Mouse (Mus musculus): ENCODE measurements around the gene Uri1. TPM values are rescaled to one million over a fixed set of nuclear protein-coding genes. Genes with fewer than 3 reads are reported as not detected.

Uri1 gene
- polyA plus RNA-seq, 1 experiment, result 36.2 TPM

DNA sequence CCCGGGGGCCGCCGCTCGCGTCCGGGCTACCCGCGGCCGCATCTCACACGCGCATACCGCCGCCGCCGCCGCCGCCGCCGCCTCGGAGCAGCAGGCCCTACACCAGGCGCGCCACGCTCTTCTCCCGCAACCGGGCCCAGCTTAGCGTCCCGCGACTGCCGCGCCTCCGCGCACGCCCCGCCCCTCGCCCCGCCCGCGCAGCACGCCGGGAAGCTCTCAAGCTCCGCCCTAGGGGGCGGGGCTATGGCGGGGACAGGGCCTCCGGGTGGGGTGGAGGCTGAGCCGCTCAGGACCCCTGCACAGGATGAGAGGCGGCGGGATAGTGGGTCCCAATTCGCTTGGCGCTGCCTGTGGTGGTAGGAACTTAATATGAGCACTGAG, 4.0 kb downstream of the Uri1 start:
- peak overlapping the region; percentile 43 for H3K4me3 ChIP-seq (ENCODE audit: insufficient read depth, low read length)
- TF ChIP-seq CTCF (IDR thresholded peaks at IDR 0.05; ENCODE audit: extremely low read depth, insufficient read depth, low read length), result no peak
- TF ChIP-seq POLR2A (IDR thresholded peaks at IDR 0.05; ENCODE audit: extremely low read depth, insufficient read depth, low read length), result peak; percentile 42
- H3K4me1 ChIP-seq (ENCODE audit: control insufficient read depth, insufficient read depth, low read length), result peaks cover 4% of the 10 kb centered on the region; the same call in 1 of the 2 replicates
- 0 out of 2 replicates have a peak overlapping the region, but pooled peaks have one; percentile 1 for H3K27ac ChIP-seq (ENCODE audit: insufficient read depth, low read length)

DNA sequence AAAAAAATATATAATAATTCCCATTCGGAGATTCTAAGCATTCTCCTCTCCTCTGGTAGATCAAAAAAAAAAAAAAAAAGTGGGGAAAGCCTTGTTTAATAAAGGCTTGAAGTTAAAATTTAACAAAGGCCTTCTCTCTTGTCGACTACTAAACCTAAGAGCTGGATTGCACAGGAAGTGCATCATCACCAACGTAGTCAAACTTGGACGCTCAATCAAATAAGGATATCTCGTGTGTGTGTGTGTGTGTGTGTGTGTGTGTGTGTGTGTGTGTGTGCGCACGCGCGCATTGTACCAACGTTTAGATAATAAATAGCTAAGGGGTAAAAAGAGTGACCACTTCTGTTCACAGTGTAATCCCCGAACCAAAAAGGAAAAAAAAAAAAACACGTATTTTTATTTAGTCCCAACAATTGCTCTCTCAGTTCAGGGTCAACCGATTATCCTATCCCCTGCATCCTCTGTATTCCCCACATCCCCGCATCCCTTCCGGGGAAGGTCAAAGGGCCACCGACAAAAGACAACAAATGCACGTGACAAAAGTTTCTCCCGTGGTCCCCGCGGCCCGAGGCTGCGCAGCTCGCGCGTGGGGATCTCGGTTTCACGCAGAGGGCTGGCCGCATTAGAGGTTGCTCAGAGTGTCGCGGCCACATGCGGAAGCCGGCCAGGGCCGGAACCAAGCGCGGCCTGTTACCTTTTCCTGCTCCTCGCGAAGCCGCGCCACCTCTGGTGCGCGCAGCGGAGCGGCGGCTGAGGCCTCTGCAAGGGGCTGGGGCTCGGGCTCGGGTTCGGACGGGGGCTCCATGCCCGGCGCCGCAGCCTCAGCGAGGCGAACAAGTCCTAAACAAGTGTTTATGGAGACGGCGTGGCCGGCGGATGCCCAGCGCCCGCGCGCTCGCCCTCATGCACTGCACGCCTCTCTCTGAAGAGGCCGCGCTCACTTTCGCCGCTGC, 4.7 kb downstream of the Uri1 start:
- H3K4me1 ChIP-seq (ENCODE audit: control insufficient read depth, insufficient read depth, low read length), result peaks cover 6% of the 10 kb centered on the region; the same call in 1 of the 2 replicates
- peak overlapping the region; percentile 1; the same call in 1 of the 2 replicates for H3K27ac ChIP-seq (ENCODE audit: insufficient read depth, low read length)
- TF ChIP-seq POLR2A (IDR thresholded peaks at IDR 0.05; ENCODE audit: extremely low read depth, insufficient read depth, low read length) (no peak), CTCF (IDR thresholded peaks at IDR 0.05; ENCODE audit: extremely low read depth, insufficient read depth, low read length) (no peak)
- peak overlapping the region; percentile 43 for H3K4me3 ChIP-seq (ENCODE audit: insufficient read depth, low read length)

DNA sequence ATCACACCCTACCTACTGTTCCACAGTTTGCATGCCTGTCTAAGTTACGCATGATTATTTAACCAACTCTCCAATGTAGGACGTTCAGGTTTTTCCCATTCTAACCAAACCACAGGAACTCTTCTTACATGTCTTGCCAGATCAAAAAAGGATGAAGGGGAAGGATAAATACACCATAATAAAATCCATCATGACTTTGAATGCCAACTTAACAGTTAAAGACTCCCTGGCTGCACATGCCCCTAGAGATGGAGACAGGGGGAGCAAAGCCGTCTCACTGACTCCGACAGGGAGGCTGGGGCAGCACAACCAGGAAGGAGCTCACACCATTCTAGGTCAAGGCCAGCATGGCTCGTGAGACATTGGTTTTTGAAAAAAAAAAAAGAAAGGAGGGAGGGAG, 8.0 kb downstream of the Uri1 start:
- Histone ChIP-seq H3K4me1 (ENCODE audit: control insufficient read depth, insufficient read depth, low read length) (peaks cover 6% of the 10 kb centered on the region; the same call in 1 of the 2 replicates), H3K4me3 (ENCODE audit: insufficient read depth, low read length) (no peak overlapping the region), H3K27ac (ENCODE audit: insufficient read depth, low read length) (no peak overlapping the region)
- no peak for TF ChIP-seq CTCF (IDR thresholded peaks at IDR 0.05; ENCODE audit: extremely low read depth, insufficient read depth, low read length)
- no peak for TF ChIP-seq POLR2A (IDR thresholded peaks at IDR 0.05; ENCODE audit: extremely low read depth, insufficient read depth, low read length)

DNA sequence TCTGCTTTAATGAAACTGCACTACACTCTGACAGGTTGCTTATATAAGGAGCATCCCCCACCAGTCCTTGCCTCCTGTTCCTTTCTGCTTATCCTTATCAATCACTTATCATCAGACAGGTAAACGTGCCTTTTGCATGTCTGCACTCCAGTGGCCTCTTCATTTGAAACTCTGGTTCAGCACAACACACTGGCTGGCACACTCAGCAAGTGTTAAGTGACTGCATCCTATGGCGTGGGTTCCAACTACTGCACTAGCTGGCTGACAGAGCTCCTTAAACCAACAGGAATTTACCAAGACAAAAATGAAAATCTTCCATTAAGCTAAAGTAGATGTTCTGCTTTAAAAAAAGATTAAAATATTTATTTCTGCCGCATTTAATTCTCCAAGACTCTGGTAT, 9.4 kb downstream of the Uri1 start:
- TF ChIP-seq CTCF (IDR thresholded peaks at IDR 0.05; ENCODE audit: extremely low read depth, insufficient read depth, low read length), result no peak
- TF ChIP-seq POLR2A (IDR thresholded peaks at IDR 0.05; ENCODE audit: extremely low read depth, insufficient read depth, low read length), result no peak

DNA sequence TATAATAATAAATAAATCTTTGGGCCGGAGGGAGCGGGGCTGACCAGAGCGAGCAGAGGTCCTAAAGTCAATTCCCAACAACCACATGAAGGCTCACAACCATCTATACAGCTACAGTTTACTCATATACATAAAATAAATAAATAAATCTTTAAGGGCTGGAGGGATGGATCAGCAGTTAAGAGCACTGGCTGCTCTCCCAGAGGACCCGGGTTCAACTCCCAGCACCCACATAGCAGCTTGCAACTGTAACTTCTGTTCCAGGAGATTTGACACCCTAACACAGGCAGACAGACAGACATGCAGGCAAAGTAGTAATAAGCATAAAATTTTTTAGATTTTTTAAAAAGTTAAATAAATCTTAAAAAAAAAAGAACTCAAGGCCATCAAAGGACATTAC, 10.5 kb downstream of the Uri1 start:
- H3K4me1 ChIP-seq (ENCODE audit: control insufficient read depth, insufficient read depth, low read length), result peaks cover 6% of the 10 kb centered on the region; the same call in 1 of the 2 replicates
- no peak overlapping the region for H3K27ac ChIP-seq (ENCODE audit: insufficient read depth, low read length)
- no peak for TF ChIP-seq CTCF (IDR thresholded peaks at IDR 0.05; ENCODE audit: extremely low read depth, insufficient read depth, low read length)
- TF ChIP-seq POLR2A (IDR thresholded peaks at IDR 0.05; ENCODE audit: extremely low read depth, insufficient read depth, low read length), result no peak
- H3K4me3 ChIP-seq (ENCODE audit: insufficient read depth, low read length), result no peak overlapping the region

More for the DNA sequence above, 9.4 kb downstream of the Uri1 start:
- Histone ChIP-seq H3K4me3 (ENCODE audit: insufficient read depth, low read length) (no peak overlapping the region), H3K27ac (ENCODE audit: insufficient read depth, low read length) (no peak overlapping the region), H3K4me1 (ENCODE audit: control insufficient read depth, insufficient read depth, low read length) (peaks cover 6% of the 10 kb centered on the region; the same call in 1 of the 2 replicates)

DNA sequence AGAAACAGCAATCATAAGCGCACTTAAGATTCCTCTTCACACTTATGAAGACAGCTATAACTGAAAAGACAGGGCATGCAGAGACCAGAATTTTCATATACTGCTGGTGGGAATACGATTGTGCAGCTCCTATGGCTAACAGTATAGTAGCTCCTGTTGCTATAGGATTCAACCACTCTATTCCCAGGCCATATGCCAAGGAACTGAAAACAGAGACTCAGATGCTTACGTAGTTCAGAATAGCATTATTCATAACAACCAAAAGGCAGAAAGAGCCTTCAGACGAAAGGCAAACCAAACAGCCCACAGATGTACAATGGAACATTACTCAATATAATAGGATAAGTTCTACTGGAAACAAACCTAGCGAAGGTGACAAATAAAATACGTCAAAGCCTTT, 15.0 kb downstream of the Uri1 start:
- no peak overlapping the region for H3K27ac ChIP-seq (ENCODE audit: insufficient read depth, low read length)
- no peak overlapping the region for H3K4me3 ChIP-seq (ENCODE audit: insufficient read depth, low read length)
- TF ChIP-seq CTCF (IDR thresholded peaks at IDR 0.05; ENCODE audit: extremely low read depth, insufficient read depth, low read length), result no peak
- TF ChIP-seq POLR2A (IDR thresholded peaks at IDR 0.05; ENCODE audit: extremely low read depth, insufficient read depth, low read length), result no peak
- no peaks in the 10 kb centered on the region for H3K4me1 ChIP-seq (ENCODE audit: control insufficient read depth, insufficient read depth, low read length)

DNA sequence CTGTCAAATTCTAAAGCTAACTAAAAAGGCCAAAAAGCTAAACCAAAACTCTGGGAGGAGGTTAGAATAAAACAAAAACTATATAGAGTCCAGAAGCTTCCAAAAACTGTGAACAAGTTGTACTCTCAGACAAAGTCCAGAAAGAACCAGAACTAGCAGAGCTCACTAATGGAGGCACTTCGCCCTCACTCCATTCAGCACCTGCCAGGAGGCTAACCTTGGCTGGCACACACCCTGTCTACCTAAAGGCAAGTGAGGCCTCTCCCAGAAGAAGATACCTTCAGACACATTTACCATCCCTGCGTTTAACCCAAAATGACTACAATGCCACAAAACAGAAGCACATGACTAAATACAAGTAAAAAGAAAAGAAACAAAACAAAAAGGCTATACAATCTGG, 20.9 kb downstream of the Uri1 start:
- H3K27ac ChIP-seq (ENCODE audit: insufficient read depth, low read length), result no peak overlapping the region

DNA sequence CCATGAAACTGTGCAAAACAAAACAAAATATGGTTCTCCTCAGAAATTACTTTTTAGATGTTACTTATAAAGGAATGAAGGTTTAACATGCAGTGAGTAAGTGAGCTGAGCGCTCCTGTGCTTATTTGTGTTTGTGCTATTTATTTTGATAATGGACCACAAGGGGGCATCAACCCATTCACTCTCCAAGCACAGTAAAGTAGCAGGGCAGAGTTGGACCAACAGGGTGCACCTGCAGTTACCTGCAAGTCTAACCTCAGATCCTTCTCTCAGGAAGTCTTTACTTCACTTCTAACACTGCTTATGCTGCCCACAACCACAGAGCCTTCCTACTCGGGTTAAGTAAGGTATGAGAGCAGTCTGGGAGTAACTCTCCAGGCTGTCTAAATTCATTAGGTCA, 23.7 kb downstream of the Uri1 start:
- no peak for TF ChIP-seq CTCF (IDR thresholded peaks at IDR 0.05; ENCODE audit: extremely low read depth, insufficient read depth, low read length)
- TF ChIP-seq POLR2A (IDR thresholded peaks at IDR 0.05; ENCODE audit: extremely low read depth, insufficient read depth, low read length), result no peak
- Histone ChIP-seq H3K4me3 (ENCODE audit: insufficient read depth, low read length) (no peak overlapping the region), H3K27ac (ENCODE audit: insufficient read depth, low read length) (no peak overlapping the region), H3K4me1 (ENCODE audit: control insufficient read depth, insufficient read depth, low read length) (no peaks in the 10 kb centered on the region)

More for the DNA sequence above, 20.9 kb downstream of the Uri1 start:
- TF ChIP-seq POLR2A (IDR thresholded peaks at IDR 0.05; ENCODE audit: extremely low read depth, insufficient read depth, low read length) (no peak), CTCF (IDR thresholded peaks at IDR 0.05; ENCODE audit: extremely low read depth, insufficient read depth, low read length) (no peak)
- H3K4me3 ChIP-seq (ENCODE audit: insufficient read depth, low read length), result no peak overlapping the region
- H3K4me1 ChIP-seq (ENCODE audit: control insufficient read depth, insufficient read depth, low read length), result no peaks in the 10 kb centered on the region

DNA sequence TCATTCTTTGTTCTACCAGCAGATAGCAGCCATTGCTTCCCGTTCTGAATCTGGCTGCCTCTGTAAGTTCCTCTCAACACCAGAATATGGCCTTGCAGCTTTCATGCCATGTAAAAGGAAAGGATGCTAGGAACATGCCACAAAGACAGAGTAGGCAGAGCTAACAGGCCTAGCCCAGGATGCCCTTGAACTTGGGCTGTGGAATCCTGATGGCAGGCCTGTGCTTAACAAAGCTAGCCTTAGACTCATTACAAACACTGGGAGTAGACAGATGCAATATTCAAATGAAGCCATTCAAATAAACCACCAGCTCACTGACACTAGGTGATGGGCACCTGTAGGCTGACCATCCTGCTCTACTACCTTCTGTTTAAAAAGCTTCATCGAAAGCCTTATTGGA, 30.5 kb downstream of the Uri1 start:
- TF ChIP-seq POLR2A (IDR thresholded peaks at IDR 0.05; ENCODE audit: extremely low read depth, insufficient read depth, low read length) (no peak), CTCF (IDR thresholded peaks at IDR 0.05; ENCODE audit: extremely low read depth, insufficient read depth, low read length) (no peak)
- Histone ChIP-seq H3K4me3 (ENCODE audit: insufficient read depth, low read length) (no peak overlapping the region), H3K4me1 (ENCODE audit: control insufficient read depth, insufficient read depth, low read length) (no peaks in the 10 kb centered on the region), H3K27ac (ENCODE audit: insufficient read depth, low read length) (no peak overlapping the region)

DNA sequence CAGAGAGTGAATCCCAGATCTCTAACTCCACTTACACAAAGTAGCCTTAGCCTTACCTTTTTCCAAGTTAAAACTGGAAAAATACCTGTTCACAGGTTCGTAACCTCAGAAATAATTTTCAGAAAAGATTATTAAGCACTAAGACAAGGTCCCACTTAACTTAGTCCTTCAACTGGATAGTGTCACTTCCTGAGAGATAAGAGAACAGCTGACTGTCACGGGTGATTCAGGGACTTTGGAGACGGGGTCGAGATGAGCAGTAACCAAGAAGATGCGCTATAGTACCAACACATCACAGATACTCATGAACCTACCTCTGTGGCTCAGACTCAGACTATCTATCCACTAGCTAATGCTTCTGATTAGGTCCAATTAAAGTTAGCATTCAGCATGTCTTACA, 38.5 kb downstream of the Uri1 start:
- Histone ChIP-seq H3K4me1 (ENCODE audit: control insufficient read depth, insufficient read depth, low read length) (no peaks in the 10 kb centered on the region), H3K4me3 (ENCODE audit: insufficient read depth, low read length) (no peak overlapping the region), H3K27ac (ENCODE audit: insufficient read depth, low read length) (no peak overlapping the region)
- TF ChIP-seq POLR2A (IDR thresholded peaks at IDR 0.05; ENCODE audit: extremely low read depth, insufficient read depth, low read length) (no peak), CTCF (IDR thresholded peaks at IDR 0.05; ENCODE audit: extremely low read depth, insufficient read depth, low read length) (no peak)
